Mouse (Mus musculus): ENCODE data around the gene Ttl. TPM values are rescaled to one million over a fixed set of nuclear protein-coding genes. Genes with fewer than 3 reads are reported as not detected.

Ttl gene
- total and polyA plus RNA-seq, 2 experiments from 2014 or later: 5.6 to 9.4 TPM

DNA sequence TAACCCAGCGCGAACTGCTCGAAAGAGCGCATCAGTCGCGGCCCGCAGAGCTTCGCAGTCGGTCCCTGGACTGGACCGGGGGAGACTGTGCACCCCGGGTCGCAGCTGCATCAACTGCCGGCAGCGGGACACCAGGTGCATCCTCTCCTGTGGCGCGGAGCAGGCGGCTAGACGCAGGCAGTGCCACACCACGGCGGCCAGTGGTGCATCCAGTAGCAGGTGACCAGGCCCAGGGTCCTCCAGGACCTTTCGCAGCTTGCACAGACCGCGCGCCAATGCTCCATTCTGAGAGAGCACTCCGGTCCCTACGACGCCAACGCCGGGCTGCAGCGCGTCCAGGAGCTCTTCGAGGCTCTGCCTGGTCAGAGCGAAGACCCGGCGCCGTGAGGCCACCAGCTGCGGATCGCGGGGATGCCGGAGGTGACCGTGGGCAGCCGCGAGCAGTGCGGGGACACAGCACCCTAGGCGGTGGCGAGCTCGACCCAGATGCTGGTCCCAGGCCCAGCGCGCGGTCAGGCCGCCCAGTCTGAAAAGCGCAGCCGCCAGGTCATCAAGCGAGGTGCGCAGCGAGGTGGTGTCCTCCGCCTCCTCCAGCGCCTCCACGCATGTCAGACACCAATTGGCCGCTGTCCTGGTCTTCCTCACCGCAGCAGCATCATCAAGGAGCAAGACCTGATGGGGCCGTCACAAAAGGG, 26.7 kb upstream of the Ttl start:
- ATAC-seq (ENCODE audit: insufficient read depth, low read depth) (peak; percentile 51; the same call in 1 of the 2 replicates), DNase-seq (ENCODE audit: low spot score) (no peak)
- TF ChIP-seq CTCF (IDR thresholded peaks at IDR 0.05; ENCODE audit: low read depth) (no peak), EP300 (IDR thresholded peaks at IDR 0.05; ENCODE audit: low read depth) (no peak)
- H3K27me3 ChIP-seq (ENCODE audit: control insufficient read depth, insufficient read depth, low read length): peaks cover 28% of the 10 kb centered on the region
- H3K9me3 ChIP-seq (replicated peaks; ENCODE audit: control insufficient read depth, low read length): no peaks in the 10 kb centered on the region
- H3K36me3 ChIP-seq (replicated peaks; ENCODE audit: control insufficient read depth, insufficient read depth, low read length): no peaks in the 10 kb centered on the region
- peak overlapping the region; percentile 83 for H3K4me2 ChIP-seq (ENCODE audit: low read depth, low read length)
- H3K4me1 ChIP-seq (ENCODE audit: control insufficient read depth, insufficient read depth): 0 out of 2 replicates have a peak, but pooled peaks cover 9% of the 10 kb centered on the region
- H3K27ac ChIP-seq (ENCODE audit: low read depth): no peak overlapping the region
- peak overlapping the region; percentile 49 for H3K4me3 ChIP-seq (ENCODE audit: low read depth, low read length)
- H3K9ac ChIP-seq (replicated peaks; ENCODE audit: low read depth, low read length): 0 out of 2 replicates have a peak overlapping the region, but pooled peaks have one; percentile 9
- 2% methylated on average over 62 of the region's 62 CpGs for WGBS

DNA sequence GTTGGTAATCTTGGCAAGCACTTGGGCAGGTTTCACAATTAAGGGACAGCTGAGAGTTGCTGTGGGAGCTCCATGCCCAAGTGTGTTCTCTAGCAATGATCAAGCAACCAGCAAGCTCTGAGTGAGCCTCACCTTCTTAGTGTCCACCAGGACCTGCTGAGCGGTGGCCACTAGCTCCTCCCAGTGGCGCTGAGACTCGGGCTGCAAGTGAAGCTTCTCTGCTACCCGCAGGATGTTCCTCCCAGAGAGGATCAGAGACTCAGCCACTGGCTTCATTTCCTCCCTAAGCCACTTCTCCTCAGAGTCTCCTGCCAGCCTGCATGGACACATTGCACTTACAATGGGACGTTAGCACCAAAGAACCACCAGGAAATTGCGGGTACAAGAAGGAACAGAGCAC, 25.2 kb upstream of the Ttl start:
- Histone ChIP-seq H3K9me3 (replicated peaks; ENCODE audit: control insufficient read depth, low read length) (no peaks in the 10 kb centered on the region), H3K27me3 (ENCODE audit: control insufficient read depth, insufficient read depth, low read length) (peaks cover 28% of the 10 kb centered on the region), H3K36me3 (replicated peaks; ENCODE audit: control insufficient read depth, insufficient read depth, low read length) (no peaks in the 10 kb centered on the region), H3K4me1 (ENCODE audit: control insufficient read depth, insufficient read depth) (0 out of 2 replicates have a peak, but pooled peaks cover 9% of the 10 kb centered on the region), H3K9ac (replicated peaks; ENCODE audit: low read depth, low read length) (no peak overlapping the region), H3K4me2 (ENCODE audit: low read depth, low read length) (no peak overlapping the region), H3K27ac (ENCODE audit: low read depth) (no peak overlapping the region), H3K4me3 (ENCODE audit: low read depth, low read length) (no peak overlapping the region)
- WGBS: 26% methylated on average over 6 of the region's 6 CpGs
- peak; percentile 17; the same call in 1 of the 2 replicates for TF ChIP-seq CTCF (IDR thresholded peaks at IDR 0.05; ENCODE audit: low read depth)
- no peak for TF ChIP-seq EP300 (IDR thresholded peaks at IDR 0.05; ENCODE audit: low read depth)
- no peak for DNase-seq (ENCODE audit: low spot score)
- no peak for ATAC-seq (ENCODE audit: insufficient read depth, low read depth)

DNA sequence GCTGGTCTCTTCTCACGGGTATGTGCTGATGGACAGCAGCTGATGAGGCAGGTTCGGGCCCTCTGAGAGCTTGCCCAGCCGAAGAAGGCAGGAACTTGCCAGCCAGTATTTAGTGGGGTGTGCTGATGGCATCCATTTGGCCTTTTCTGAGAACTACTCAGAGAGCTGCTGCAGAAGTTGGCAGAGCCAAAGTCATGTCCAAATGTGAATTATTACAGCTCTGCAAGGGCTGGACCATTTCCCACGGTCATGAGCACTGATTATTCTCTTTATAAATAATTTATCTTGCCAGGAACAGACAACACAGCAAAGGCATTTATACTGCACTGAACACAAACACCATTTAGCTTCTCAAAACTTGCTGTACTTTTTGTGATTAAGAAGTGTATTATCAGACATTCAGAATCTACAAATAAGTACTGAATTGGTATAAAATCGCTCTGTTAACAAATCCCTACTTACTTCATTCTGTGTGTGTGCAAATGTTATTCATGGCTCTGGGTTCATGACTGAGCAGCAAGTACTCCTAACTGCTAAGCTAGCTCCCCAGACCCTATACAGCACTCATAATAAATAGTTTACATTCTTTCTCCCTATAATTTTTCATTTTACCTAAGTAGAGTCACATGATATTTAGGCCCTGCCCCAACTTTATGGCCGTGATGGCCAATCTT, 19.4 kb upstream of the Ttl start:
- DNase-seq (ENCODE audit: low spot score) (no peak), ATAC-seq (ENCODE audit: insufficient read depth, low read depth) (no peak)
- Histone ChIP-seq H3K9ac (replicated peaks; ENCODE audit: low read depth, low read length) (no peak overlapping the region), H3K4me2 (ENCODE audit: low read depth, low read length) (no peak overlapping the region), H3K27me3 (ENCODE audit: control insufficient read depth, insufficient read depth, low read length) (no peaks in the 10 kb centered on the region), H3K4me1 (ENCODE audit: control insufficient read depth, insufficient read depth) (no peaks in the 10 kb centered on the region), H3K9me3 (replicated peaks; ENCODE audit: control insufficient read depth, low read length) (no peaks in the 10 kb centered on the region), H3K36me3 (replicated peaks; ENCODE audit: control insufficient read depth, insufficient read depth, low read length) (no peaks in the 10 kb centered on the region), H3K27ac (ENCODE audit: low read depth) (no peak overlapping the region), H3K4me3 (ENCODE audit: low read depth, low read length) (no peak overlapping the region)
- TF ChIP-seq EP300 (IDR thresholded peaks at IDR 0.05; ENCODE audit: low read depth): no peak
- no peak for TF ChIP-seq CTCF (IDR thresholded peaks at IDR 0.05; ENCODE audit: low read depth)
- 54% methylated on average over 6 of the region's 6 CpGs for WGBS

DNA sequence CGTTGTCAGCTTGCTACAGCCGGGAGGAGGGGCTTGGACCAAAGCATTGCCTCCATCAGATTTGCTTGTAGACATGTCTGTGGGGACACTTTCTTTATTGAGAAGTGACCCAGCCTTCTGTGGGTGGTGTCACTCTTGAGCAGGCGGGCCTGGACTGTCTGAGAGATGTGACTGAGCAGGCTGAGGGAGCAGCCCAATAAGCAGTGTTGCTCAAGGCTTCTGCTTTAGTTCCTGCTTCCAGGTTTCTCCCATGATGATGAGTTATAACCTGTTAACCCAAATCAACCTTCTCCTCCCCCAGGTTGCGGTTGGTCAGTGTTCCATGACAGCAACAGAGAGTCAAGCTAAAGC, 18.9 kb upstream of the Ttl start:
- Histone ChIP-seq H3K9me3 (replicated peaks; ENCODE audit: control insufficient read depth, low read length) (no peaks in the 10 kb centered on the region), H3K4me1 (ENCODE audit: control insufficient read depth, insufficient read depth) (no peaks in the 10 kb centered on the region), H3K4me3 (ENCODE audit: low read depth, low read length) (no peak overlapping the region), H3K36me3 (replicated peaks; ENCODE audit: control insufficient read depth, insufficient read depth, low read length) (no peaks in the 10 kb centered on the region), H3K27me3 (ENCODE audit: control insufficient read depth, insufficient read depth, low read length) (no peaks in the 10 kb centered on the region), H3K9ac (replicated peaks; ENCODE audit: low read depth, low read length) (no peak overlapping the region), H3K27ac (ENCODE audit: low read depth) (no peak overlapping the region), H3K4me2 (ENCODE audit: low read depth, low read length) (no peak overlapping the region)
- WGBS: 76% methylated on average over 4 of the region's 4 CpGs
- no peak for TF ChIP-seq EP300 (IDR thresholded peaks at IDR 0.05; ENCODE audit: low read depth)
- TF ChIP-seq CTCF (IDR thresholded peaks at IDR 0.05; ENCODE audit: low read depth): no peak
- DNase-seq (ENCODE audit: low spot score): no peak
- ATAC-seq (ENCODE audit: insufficient read depth, low read depth): no peak

DNA sequence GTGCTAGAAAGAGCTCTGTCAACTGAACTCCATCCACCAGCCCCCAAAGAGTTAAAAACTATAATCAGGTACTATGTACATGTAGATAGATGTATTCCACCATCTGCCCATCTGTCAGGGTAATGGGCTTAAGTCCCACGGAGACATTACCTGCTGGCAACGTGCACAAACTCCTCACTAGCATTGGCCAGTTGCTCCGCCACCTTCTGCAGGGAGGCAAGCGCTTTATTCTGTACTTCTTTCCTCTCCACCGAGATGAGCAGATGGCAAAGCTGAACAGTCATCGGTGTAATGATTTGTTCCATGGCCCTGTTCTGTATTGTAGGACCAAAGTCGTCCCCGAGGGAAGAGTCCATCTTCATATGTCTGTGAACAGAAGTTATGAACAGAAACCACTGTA, 17.9 kb upstream of the Ttl start, which contains the start of gene Vinac1:
TSS of gene Vinac1 (minus strand) at position 362 of the 400 bp plus-strand sequence.
- Histone ChIP-seq H3K27ac (ENCODE audit: low read depth) (no peak within 1 kb of the TSS), H3K9me3 (replicated peaks; ENCODE audit: control insufficient read depth, low read length) (no peaks in the 10 kb centered on the region), H3K4me3 (ENCODE audit: low read depth, low read length) (no peak within 1 kb of the TSS), H3K27me3 (ENCODE audit: control insufficient read depth, insufficient read depth, low read length) (no peaks in the 10 kb centered on the region), H3K4me1 (ENCODE audit: control insufficient read depth, insufficient read depth) (no peaks in the 10 kb centered on the region), H3K4me2 (ENCODE audit: low read depth, low read length) (no peak within 1 kb of the TSS), H3K36me3 (replicated peaks; ENCODE audit: control insufficient read depth, insufficient read depth, low read length) (no peaks in the 10 kb centered on the region), H3K9ac (replicated peaks; ENCODE audit: low read depth, low read length) (no peak within 1 kb of the TSS)
- TF ChIP-seq CTCF (IDR thresholded peaks at IDR 0.05; ENCODE audit: low read depth): no peak
- no peak for TF ChIP-seq EP300 (IDR thresholded peaks at IDR 0.05; ENCODE audit: low read depth)
- DNase-seq (ENCODE audit: low spot score) (no peak), ATAC-seq (ENCODE audit: insufficient read depth, low read depth) (no peak)
- WGBS: 72% methylated on average over 8 of the region's 8 CpGs

Data from heart, postnatal 0 days (tissue).